Mouse (Mus musculus): ENCODE measurements around the gene Atp6v1d.

Atp6v1d gene

GRCm38 (mm10) chr12:78861496-78862253, at the start of gene Atp6v1d, which contains the start of gene Eif2s1:
Gene Atp6v1d, minus strand, starts transcription at chr12:78861638.
Gene Eif2s1, plus strand, starts transcription at chr12:78861819.
- DNase-seq, result peak; percentile 97

- no peak for DNase-seq
Observed at GRCm38 (mm10) chr12:78910684-78911461, 49.4 kb upstream of the Atp6v1d start.

- no peak for DNase-seq
Observed at GRCm38 (mm10) chr12:78908081-78908605, 46.7 kb upstream of the Atp6v1d start.

- peak; percentile 78 for DNase-seq
Observed at GRCm38 (mm10) chr12:78906707-78907162, 45.3 kb upstream of the Atp6v1d start, which contains the start of gene Plek2. Gene Plek2, minus strand, starts transcription at chr12:78906964.

- DNase-seq, result no peak
Observed at GRCm38 (mm10) chr12:78904499-78904898, 43.1 kb upstream of the Atp6v1d start.

- DNase-seq, result no peak
Observed at GRCm38 (mm10) chr12:78903313-78903712, 41.9 kb upstream of the Atp6v1d start.

- DNase-seq, result no peak
Observed at GRCm38 (mm10) chr12:78901467-78901866, 40.0 kb upstream of the Atp6v1d start.

- DNase-seq, result no peak
Observed at GRCm38 (mm10) chr12:78897861-78898260, 36.4 kb upstream of the Atp6v1d start.

- DNase-seq, result no peak
Observed at GRCm38 (mm10) chr12:78891149-78891548, 29.7 kb upstream of the Atp6v1d start.

GRCm38 (mm10) chr12:78890062-78890461, 28.6 kb upstream of the Atp6v1d start:
- no peak for DNase-seq

GRCm38 (mm10) chr12:78874581-78874980, 13.1 kb upstream of the Atp6v1d start:
- DNase-seq, result no peak

- no peak for DNase-seq
Observed at GRCm38 (mm10) chr12:78868115-78868514, 6.7 kb upstream of the Atp6v1d start.

GRCm38 (mm10) chr12:78865434-78865833, 4.0 kb upstream of the Atp6v1d start:
- peak; percentile 33 for DNase-seq

GRCm38 (mm10) chr12:78862254-78862730, 854 bp upstream of the Atp6v1d start:
- no peak for DNase-seq

- no peak for DNase-seq
Observed at GRCm38 (mm10) chr12:78860921-78861495, 430 bp downstream of the Atp6v1d start.

GRCm38 (mm10) chr12:78848246-78848645, 13.2 kb downstream of the Atp6v1d start:
- no peak for DNase-seq

GRCm38 (mm10) chr12:78842429-78842828, 19.0 kb downstream of the Atp6v1d start:
- DNase-seq, result no peak

- DNase-seq, result no peak
Observed at GRCm38 (mm10) chr12:78839906-78840305, 21.5 kb downstream of the Atp6v1d start.

- no peak for DNase-seq
Observed at GRCm38 (mm10) chr12:78834496-78834895, 26.9 kb downstream of the Atp6v1d start.

- peak; percentile 15 for DNase-seq
Observed at GRCm38 (mm10) chr12:78814437-78814836, 47.0 kb downstream of the Atp6v1d start.

GRCm38 (mm10) chr12:78801836-78802235, 59.6 kb downstream of the Atp6v1d start:
- DNase-seq, result no peak

GRCm38 (mm10) chr12:78800036-78800435, 61.4 kb downstream of the Atp6v1d start:
- no peak for DNase-seq

- no peak for DNase-seq
Observed at GRCm38 (mm10) chr12:78794236-78794635, 67.2 kb downstream of the Atp6v1d start.
